Mouse (Mus musculus) megakaryocyte, embryonic 14.5 days (primary cell): ENCODE data around the gene Gramd4.

Source experiments
- FLI1 ChIP-seq: IDR thresholded peaks from 2 replicates; pipeline ENCODE4 v1.6.1; 2012; ENCODE audit warnings: low read length, inconsistent platforms, mixed read lengths
- GATA1 ChIP-seq: IDR thresholded peaks from 3 replicates; pipeline ENCODE4 v1.6.1; 2012; ENCODE audit warnings: mixed read lengths, low read length, inconsistent platforms, borderline replicate concordance

- no peak for TF ChIP-seq FLI1
- TF ChIP-seq GATA1: no peak
These were observed 10.1 kb downstream of the Gramd4 start for GRCm38 (mm10) chr15:86067581-86067910.
